Mouse (Mus musculus): ENCODE data around the gene Ubxn10.

DNA sequence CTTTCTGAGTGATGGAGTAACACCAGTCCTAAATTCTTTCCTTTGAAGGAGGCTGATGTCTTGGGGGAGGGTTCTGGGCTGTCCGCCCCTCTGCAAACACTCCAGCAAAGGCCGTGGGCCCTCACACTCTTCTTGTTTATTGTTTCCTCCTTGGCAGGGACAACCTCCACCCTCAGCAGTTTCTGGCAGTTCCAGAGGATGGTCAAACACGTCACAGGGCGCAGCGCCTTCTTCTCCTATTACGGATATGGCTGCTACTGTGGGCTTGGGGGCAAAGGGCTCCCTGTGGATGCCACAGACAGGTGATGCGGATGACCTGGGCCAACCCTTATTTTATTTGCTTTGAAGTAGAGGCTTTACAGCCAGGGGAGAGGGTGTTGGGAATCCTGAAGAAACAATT is 2.9 kb downstream of the Ubxn10 start:
- TF ChIP-seq CTCF (IDR thresholded peaks at IDR 0.05; ENCODE audit: low read depth, low read length) (no peak), POLR2A (IDR thresholded peaks at IDR 0.05; ENCODE audit: borderline replicate concordance, low read depth, low read length) (no peak)
